Mouse (Mus musculus): ENCODE measurements around the gene Tmie.
"Not testable (repeated sequence)": the region's sequence is repeated elsewhere in the genome, so short reads cannot be mapped to it uniquely, and the experiment has no call there.

Gene Tmie

DNA sequence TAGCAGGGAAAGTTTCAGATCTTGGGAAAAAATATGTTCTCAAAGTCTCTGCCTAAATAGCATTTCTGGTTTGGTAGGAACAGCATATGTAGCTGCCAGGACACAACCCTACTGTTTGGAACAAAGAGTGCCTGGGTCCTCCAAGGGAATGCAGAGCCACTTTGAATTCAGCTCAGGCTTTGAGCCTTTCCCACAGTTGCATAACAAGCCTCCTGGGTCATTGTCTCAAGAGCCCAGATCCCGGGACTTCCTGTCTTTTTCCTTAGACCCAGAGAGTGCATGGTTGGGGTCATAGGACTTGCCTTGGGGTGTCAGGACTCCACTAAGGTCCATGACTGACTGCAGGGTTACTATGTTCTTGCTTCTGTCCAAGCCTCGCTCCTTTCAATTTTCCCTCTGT is 43.8 kb downstream of the Tmie start:
- DNase-seq (ENCODE audit: low spot score): no peak

DNA sequence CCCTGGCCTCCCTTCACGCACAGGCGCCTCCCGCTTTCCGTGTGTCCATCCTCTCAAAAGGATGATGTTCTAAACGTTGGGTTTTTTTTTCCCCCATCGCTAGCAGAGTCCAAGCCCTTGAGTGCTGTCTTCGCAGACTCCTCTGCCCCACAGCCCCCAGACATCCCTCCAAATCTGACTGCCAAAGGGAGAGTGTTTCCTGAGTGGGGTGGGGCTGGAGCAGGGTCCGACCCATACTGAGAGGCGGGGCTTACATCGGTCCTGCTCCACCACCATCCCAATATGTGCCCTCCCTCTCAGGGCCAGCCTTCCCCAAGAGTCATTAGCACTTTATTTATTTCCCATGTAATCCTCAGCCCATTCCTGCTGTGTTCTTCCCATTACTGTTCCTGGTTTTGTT is 45.0 kb downstream of the Tmie start:
- DNase-seq (ENCODE audit: low spot score): no peak

DNA sequence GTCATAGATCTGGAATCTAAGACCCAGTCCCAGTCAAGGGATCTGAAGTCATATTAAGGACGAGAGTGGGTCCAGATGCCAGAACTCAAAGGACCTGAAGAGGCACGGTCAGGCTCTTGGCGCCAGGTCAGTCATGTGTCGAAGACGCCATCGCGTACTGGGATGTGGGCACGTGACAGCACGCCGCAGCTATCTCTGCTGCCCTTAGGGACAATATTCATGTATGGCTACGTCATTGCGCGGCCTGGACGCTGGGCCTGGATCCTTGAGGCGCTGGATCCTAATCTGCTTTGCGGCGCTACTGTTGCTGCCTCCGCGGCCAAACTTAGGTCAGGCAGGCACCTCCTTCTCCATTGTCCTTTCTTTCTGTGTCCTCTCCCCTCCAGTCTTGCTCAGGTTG is 45.5 kb downstream of the Tmie start, which contains the start of gene Prss45:
Gene Prss45 (plus strand): TSS at position 178 of the 400 bp plus-strand sequence.
- DNase-seq (ENCODE audit: low spot score): no peak

DNA sequence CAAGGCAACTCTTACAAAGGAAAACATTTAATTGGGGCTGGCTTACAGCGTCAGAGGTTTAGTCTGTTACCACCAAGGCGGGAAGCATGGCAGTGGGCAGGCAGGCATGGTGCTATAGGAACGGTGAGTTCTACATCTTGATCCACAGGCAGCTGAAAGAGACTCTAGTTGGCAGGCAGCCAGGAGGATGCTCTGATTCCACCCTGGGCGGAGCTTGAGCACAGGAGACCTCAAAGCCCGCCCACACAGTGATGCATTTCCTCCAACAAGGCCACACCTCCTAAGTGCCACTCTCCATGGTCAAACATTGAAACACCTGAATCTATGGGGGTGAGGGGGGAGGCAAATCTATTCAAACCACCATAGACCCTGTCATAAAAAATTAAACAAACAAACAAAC is 46.9 kb downstream of the Tmie start:
- DNase-seq (ENCODE audit: low spot score): no peak

DNA sequence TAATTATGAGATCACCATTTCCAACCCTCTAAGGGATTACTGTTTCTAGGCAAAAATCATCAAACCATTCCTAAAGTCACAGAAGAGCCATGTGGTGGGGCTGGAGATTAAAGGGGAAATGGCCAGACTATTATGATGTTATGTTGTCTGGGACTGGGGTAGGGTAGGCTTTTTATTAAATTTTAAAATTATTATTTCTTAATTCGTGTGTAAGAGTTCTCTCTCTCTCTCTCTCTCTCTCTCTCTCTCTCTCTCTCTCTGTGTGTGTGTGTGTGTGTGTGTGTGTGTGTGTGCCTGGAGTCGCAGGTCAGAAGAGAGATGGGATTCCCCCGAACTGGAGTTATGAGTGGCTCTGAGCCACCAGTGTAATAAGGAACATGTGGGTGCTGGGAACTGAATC is 53.5 kb downstream of the Tmie start, which contains the start of gene Prss43:
Gene Prss43 (plus strand): TSS at position 301 of the 400 bp plus-strand sequence.
- DNase-seq (ENCODE audit: low spot score): no peak

DNA sequence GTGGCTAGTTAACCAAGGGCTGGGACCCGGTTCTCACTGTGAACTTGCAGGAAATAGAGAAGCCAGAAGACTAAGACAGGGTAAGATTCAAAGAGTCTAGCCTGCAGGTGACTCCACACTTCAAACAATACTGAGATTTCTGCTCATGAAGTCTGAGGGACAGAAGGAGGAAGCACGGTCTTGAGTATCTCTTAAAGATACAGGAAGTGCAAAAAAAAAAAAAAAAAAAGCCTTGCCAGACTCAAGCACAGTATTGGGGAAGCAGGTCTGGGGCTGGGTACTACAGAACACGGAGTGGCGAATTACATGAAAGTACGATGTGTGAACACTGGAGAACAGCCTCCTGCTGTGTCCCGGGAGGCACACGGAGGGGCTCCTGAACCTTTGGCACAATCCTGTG is 54.1 kb downstream of the Tmie start:
- DNase-seq (ENCODE audit: low spot score): no peak

DNA sequence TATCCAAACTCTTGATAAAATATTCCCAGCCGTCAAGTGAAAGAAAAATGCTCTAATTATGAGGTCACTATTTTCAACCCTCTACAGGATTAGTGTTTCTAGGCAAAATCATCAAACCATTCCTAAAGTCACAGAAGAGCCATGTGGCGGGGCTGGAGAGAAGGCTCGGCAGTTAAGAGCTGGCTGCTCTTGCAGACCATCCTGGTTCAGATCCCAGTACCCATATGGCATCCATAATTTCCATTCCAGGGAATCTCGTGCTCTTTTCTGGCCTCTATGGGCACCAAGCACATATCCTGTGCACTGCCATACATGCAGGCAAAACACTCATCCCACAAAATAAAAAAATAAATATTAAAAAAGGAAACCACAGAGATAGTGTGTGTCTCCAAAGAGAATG is 54.5 kb downstream of the Tmie start:
- no peak for DNase-seq (ENCODE audit: low spot score)

DNA sequence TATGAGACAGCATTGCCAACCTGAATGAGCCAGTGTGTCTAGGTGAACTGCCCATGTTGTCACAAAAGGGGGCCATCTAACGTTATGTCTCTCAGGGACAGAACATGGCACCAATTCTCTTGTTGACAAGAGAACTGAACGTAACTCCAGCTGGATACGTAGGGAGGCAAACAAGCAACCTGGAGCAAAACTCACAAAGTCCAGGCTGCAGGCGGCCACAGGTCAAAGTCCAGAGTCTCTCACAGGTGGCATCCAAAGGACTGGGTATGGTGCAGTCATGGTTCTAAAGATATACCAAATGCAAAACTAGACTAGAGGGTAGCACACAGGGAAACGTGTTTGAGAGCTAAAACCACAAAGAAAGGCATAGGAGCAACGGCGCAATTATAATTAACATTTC is 58.5 kb downstream of the Tmie start:
- DNase-seq (ENCODE audit: low spot score): no peak

DNA sequence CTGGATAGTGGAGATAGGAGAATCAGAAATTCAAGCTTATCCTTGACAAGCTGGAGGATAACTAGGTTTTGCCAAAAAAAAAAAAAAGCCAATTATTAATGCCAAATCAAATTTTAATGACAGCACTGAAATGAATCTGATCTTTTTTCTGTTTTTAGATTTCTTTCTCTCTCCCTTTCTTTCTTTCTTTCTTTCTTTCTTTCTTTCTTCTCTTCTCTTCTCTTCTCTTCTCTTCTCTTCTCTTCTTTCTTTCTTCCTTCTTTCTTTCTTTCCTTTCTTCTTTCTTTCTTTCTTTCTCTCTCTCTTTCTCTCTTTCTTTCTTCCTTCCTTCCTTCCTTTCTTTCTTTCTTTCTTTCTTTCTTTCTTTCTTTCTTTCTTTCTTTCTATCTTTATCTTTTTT is 59.4 kb downstream of the Tmie start:
- DNase-seq (ENCODE audit: low spot score): not testable (repeated sequence)

Measured in ovary, postnatal 36 days (tissue).